Mouse (Mus musculus): ENCODE results near the gene Arhgef17. TPM values are rescaled to one million over a fixed set of nuclear protein-coding genes. Genes with fewer than 3 reads are reported as not detected.

The Arhgef17 gene
- polyA plus RNA-seq, 1 experiment from 2014 or later: 14.6 TPM

- no peaks in the 10 kb centered on the region for H3K36me3 ChIP-seq
- peaks cover 14% of the 10 kb centered on the region for H3K4me1 ChIP-seq (replicated peaks)
- H3K4me2 ChIP-seq: no peak overlapping the region
- H3K4me3 ChIP-seq: no peak overlapping the region
- 0% methylated on average over 1 of the region's 1 CpGs for WGBS
- no peak overlapping the region for H3K9ac ChIP-seq
- no peaks in the 10 kb centered on the region for H3K27me3 ChIP-seq
- ATAC-seq (ENCODE audit: low FRiP score, low read depth): no peak
- H3K27ac ChIP-seq (replicated peaks): no peak overlapping the region
- H3K9me3 ChIP-seq: no peaks in the 10 kb centered on the region
These were observed 24.7 kb downstream of the Arhgef17 start for GRCm38 (mm10) chr7:100907231-100907630.

GRCm38 (mm10) chr7:100906029-100906789 is 25.7 kb downstream of the Arhgef17 start:
- ATAC-seq (ENCODE audit: low FRiP score, low read depth): no peak
- peaks cover 5% of the 10 kb centered on the region for H3K4me1 ChIP-seq (replicated peaks)

GRCm38 (mm10) chr7:100905037-100905436 is 26.9 kb downstream of the Arhgef17 start:
- no peaks in the 10 kb centered on the region for H3K9me3 ChIP-seq
- H3K27ac ChIP-seq (replicated peaks): no peak overlapping the region
- H3K36me3 ChIP-seq: no peaks in the 10 kb centered on the region
- no peak overlapping the region for H3K4me2 ChIP-seq
- H3K27me3 ChIP-seq: no peaks in the 10 kb centered on the region
- WGBS: 90% methylated on average over 7 of the region's 7 CpGs
- no peaks in the 10 kb centered on the region for H3K4me1 ChIP-seq (replicated peaks)
- H3K4me3 ChIP-seq: no peak overlapping the region
- no peak for ATAC-seq (ENCODE audit: low FRiP score, low read depth)
- no peak overlapping the region for H3K9ac ChIP-seq

More at GRCm38 (mm10) chr7:100906029-100906789, 25.7 kb downstream of the Arhgef17 start:
- Histone ChIP-seq H3K9ac (no peak overlapping the region), H3K27ac (replicated peaks) (no peak overlapping the region), H3K27me3 (no peaks in the 10 kb centered on the region), H3K9me3 (no peaks in the 10 kb centered on the region), H3K4me3 (no peak overlapping the region), H3K36me3 (no peaks in the 10 kb centered on the region), H3K4me2 (no peak overlapping the region)
- 90% methylated on average over 10 of the region's 10 CpGs for WGBS

- Histone ChIP-seq H3K27me3 (no peaks in the 10 kb centered on the region), H3K9me3 (no peaks in the 10 kb centered on the region), H3K9ac (no peak overlapping the region), H3K4me3 (no peak overlapping the region), H3K4me2 (no peak overlapping the region), H3K4me1 (replicated peaks) (no peaks in the 10 kb centered on the region), H3K36me3 (no peaks in the 10 kb centered on the region), H3K27ac (replicated peaks) (no peak overlapping the region)
- no peak for ATAC-seq (ENCODE audit: low FRiP score, low read depth)
- 90% methylated on average over 5 of the region's 5 CpGs for WGBS
These were observed 27.3 kb downstream of the Arhgef17 start for GRCm38 (mm10) chr7:100904612-100905011.

GRCm38 (mm10) chr7:100902451-100903137 is 29.3 kb downstream of the Arhgef17 start:
- H3K27ac ChIP-seq (replicated peaks): no peak overlapping the region
- H3K4me3 ChIP-seq: no peak overlapping the region
- WGBS: 81% methylated on average over 9 of the region's 9 CpGs
- H3K9ac ChIP-seq: no peak overlapping the region
- no peak overlapping the region for H3K4me2 ChIP-seq
- no peaks in the 10 kb centered on the region for H3K4me1 ChIP-seq (replicated peaks)
- H3K27me3 ChIP-seq: no peaks in the 10 kb centered on the region
- no peaks in the 10 kb centered on the region for H3K9me3 ChIP-seq
- no peaks in the 10 kb centered on the region for H3K36me3 ChIP-seq
- no peak for ATAC-seq (ENCODE audit: low FRiP score, low read depth)

- peaks cover 17% of the 10 kb centered on the region for H3K4me1 ChIP-seq (replicated peaks)
- H3K36me3 ChIP-seq: no peaks in the 10 kb centered on the region
- H3K9ac ChIP-seq: no peak overlapping the region
- H3K27me3 ChIP-seq: no peaks in the 10 kb centered on the region
- no peak overlapping the region for H3K4me2 ChIP-seq
- H3K27ac ChIP-seq (replicated peaks): no peak overlapping the region
- WGBS: 75% methylated on average over 5 of the region's 5 CpGs
- H3K4me3 ChIP-seq: no peak overlapping the region
- no peaks in the 10 kb centered on the region for H3K9me3 ChIP-seq
- ATAC-seq (ENCODE audit: low FRiP score, low read depth): no peak
These were observed 34.1 kb downstream of the Arhgef17 start for GRCm38 (mm10) chr7:100897828-100898227.

- H3K4me3 ChIP-seq: peak overlapping the region; percentile 56
- no peaks in the 10 kb centered on the region for H3K36me3 ChIP-seq
- H3K9ac ChIP-seq: peak overlapping the region; percentile 67
- H3K4me1 ChIP-seq (replicated peaks): peaks cover 29% of the 10 kb centered on the region
- no peaks in the 10 kb centered on the region for H3K9me3 ChIP-seq
- WGBS: 6% methylated on average over 12 of the region's 12 CpGs
- H3K27me3 ChIP-seq: no peaks in the 10 kb centered on the region
- H3K4me2 ChIP-seq: peak overlapping the region; percentile 91
- peak; percentile 62 for ATAC-seq (ENCODE audit: low FRiP score, low read depth)
- 0 out of 2 replicates have a peak overlapping the region, but pooled peaks have one; percentile 70 for H3K27ac ChIP-seq (replicated peaks)
These were observed 37.1 kb downstream of the Arhgef17 start for GRCm38 (mm10) chr7:100894833-100895226.

- Histone ChIP-seq H3K27me3 (no peaks in the 10 kb centered on the region), H3K4me2 (peak overlapping the region; percentile 91), H3K9ac (peak overlapping the region; percentile 67), H3K9me3 (no peaks in the 10 kb centered on the region), H3K4me3 (peak overlapping the region; percentile 56), H3K27ac (replicated peaks) (peak overlapping the region; percentile 70), H3K4me1 (replicated peaks) (peaks cover 29% of the 10 kb centered on the region), H3K36me3 (0 out of 2 replicates have a peak, but pooled peaks cover 1% of the 10 kb centered on the region)
- WGBS: 3% methylated on average over 39 of the region's 53 CpGs
- peak; percentile 75 for ATAC-seq (ENCODE audit: low FRiP score, low read depth)
These were observed 37.7 kb downstream of the Arhgef17 start for GRCm38 (mm10) chr7:100894057-100894832.

- Histone ChIP-seq H3K9me3 (no peaks in the 10 kb centered on the region), H3K36me3 (0 out of 2 replicates have a peak, but pooled peaks cover 5% of the 10 kb centered on the region), H3K4me2 (peak overlapping the region; percentile 91), H3K27ac (replicated peaks) (peak overlapping the region; percentile 70), H3K9ac (peak overlapping the region; percentile 67), H3K4me1 (replicated peaks) (peaks cover 29% of the 10 kb centered on the region), H3K4me3 (peak overlapping the region; percentile 56), H3K27me3 (no peaks in the 10 kb centered on the region)
- WGBS: 33% methylated on average over 20 of the region's 20 CpGs
- peak; percentile 24; the same call in 1 of the 2 replicates for ATAC-seq (ENCODE audit: low FRiP score, low read depth)
These were observed 38.5 kb downstream of the Arhgef17 start for GRCm38 (mm10) chr7:100893249-100894056.

- no peak overlapping the region for H3K27ac ChIP-seq (replicated peaks)
- H3K36me3 ChIP-seq: peaks cover 40% of the 10 kb centered on the region
- H3K4me3 ChIP-seq: no peak overlapping the region
- no peaks in the 10 kb centered on the region for H3K4me1 ChIP-seq (replicated peaks)
- H3K27me3 ChIP-seq: no peaks in the 10 kb centered on the region
- H3K4me2 ChIP-seq: no peak overlapping the region
- 33% methylated on average over 3 of the region's 3 CpGs for WGBS
- H3K9me3 ChIP-seq: no peaks in the 10 kb centered on the region
- H3K9ac ChIP-seq: no peak overlapping the region
- ATAC-seq (ENCODE audit: low FRiP score, low read depth): no peak
These were observed 45.4 kb downstream of the Arhgef17 start for GRCm38 (mm10) chr7:100886535-100886934.

- Histone ChIP-seq H3K27ac (replicated peaks) (no peak overlapping the region), H3K27me3 (no peaks in the 10 kb centered on the region), H3K9me3 (no peaks in the 10 kb centered on the region), H3K4me1 (replicated peaks) (no peaks in the 10 kb centered on the region), H3K4me2 (no peak overlapping the region), H3K4me3 (no peak overlapping the region), H3K9ac (no peak overlapping the region), H3K36me3 (peaks cover 49% of the 10 kb centered on the region)
- ATAC-seq (ENCODE audit: low FRiP score, low read depth): no peak
- 90% methylated on average over 4 of the region's 4 CpGs for WGBS
These were observed 47.4 kb downstream of the Arhgef17 start for GRCm38 (mm10) chr7:100884460-100884859.
